ENCODE assay signal across 17 mouse cellular contexts in genomic region chr5:51534456-51534855, GRCm38 (mm10).
"Had no signal": no experiment of that assay in that cellular context is flagged by ENCODE, and none has a peak within 500 bp of the region (broad histone marks: within the 10 kb centered on the region; RNA-seq: fewer than 3 reads in every experiment).

No protein-coding gene starts in this region.

- H3K27me3 ChIP-seq: liver, embryonic 13.5 days; lung, embryonic 15.5 days; megakaryocyte, embryonic 14.5 days; midbrain, embryonic 15.5 days; neural tube, embryonic 12.5 days had no signal

- H3K4me3 ChIP-seq: layer of hippocampus, adult 2 months; limb, embryonic 12.5 days; liver, embryonic 13.5 days; lung, embryonic 15.5 days; megakaryocyte, embryonic 14.5 days; midbrain, embryonic 15.5 days; neural tube, embryonic 12.5 days had no signal

- H3K36me3 ChIP-seq: limb, embryonic 12.5 days; liver, embryonic 13.5 days; lung, embryonic 15.5 days; midbrain, embryonic 15.5 days; neural tube, embryonic 12.5 days had no signal

- H3K4me1 ChIP-seq: limb, embryonic 12.5 days; liver, embryonic 13.5 days; lung, embryonic 15.5 days; megakaryocyte, embryonic 14.5 days; midbrain, embryonic 15.5 days; neural tube, embryonic 12.5 days had no signal

- H3K9ac ChIP-seq: limb, embryonic 12.5 days; liver, embryonic 13.5 days; liver, postnatal 0 days; lung, embryonic 15.5 days; midbrain, embryonic 15.5 days; neural tube, embryonic 12.5 days had no signal

- ATAC-seq: liver, postnatal 0 days; midbrain, embryonic 15.5 days had no signal

- H3K9me3 ChIP-seq: limb, embryonic 12.5 days; liver, embryonic 13.5 days; lung, embryonic 15.5 days; midbrain, embryonic 15.5 days; neural tube, embryonic 12.5 days had no signal

- H3K4me2 ChIP-seq: limb, embryonic 12.5 days; liver, embryonic 13.5 days; lung, embryonic 15.5 days; midbrain, embryonic 11.5 days; midbrain, embryonic 15.5 days; neural tube, embryonic 12.5 days had no signal

- DNase-seq: kidney, postnatal 10 days; kidney, postnatal 4 days; liver; liver, embryonic 13.5 days; liver, postnatal 0 days; lung, postnatal 14 days; right cerebral cortex, postnatal 4 days; thymus, adult 18-20 months; thymus, postnatal 14 days had no signal

- H3K27ac ChIP-seq: layer of hippocampus, adult 2 months; limb, embryonic 12.5 days; liver, embryonic 13.5 days; lung, embryonic 15.5 days; macrophage; midbrain, embryonic 15.5 days; neural tube, embryonic 12.5 days had no signal
